Mouse (Mus musculus) C2C12 (cell line): ENCODE measurements around the gene Kdm2a.

ENCODE experiments used
- CEBPB ChIP-seq: IDR thresholded peaks from one replicate; pipeline ENCODE4 v1.6.1; 2011; ENCODE audit warnings: low read depth, mild to moderate bottlenecking, control low read depth, moderate library complexity
- CTCF ChIP-seq: IDR thresholded peaks from one replicate; pipeline ENCODE4 v1.5.1; 2011; ENCODE audit not compliant: control insufficient read depth, insufficient read depth, insufficient read length
- MAX ChIP-seq: IDR thresholded peaks from one replicate; pipeline ENCODE4 v1.6.1; 2011; ENCODE audit warnings: mild to moderate bottlenecking, control low read depth

- TF ChIP-seq CTCF (no peak), MAX (no peak), CEBPB (no peak)
These were observed 59.9 kb downstream of the Kdm2a start for GRCm38 (mm10) chr19:4338162-4338561.
